Mouse (Mus musculus): ENCODE results near the gene Slc4a2. TPM values are rescaled to one million over a fixed set of nuclear protein-coding genes. Genes with fewer than 3 reads are reported as not detected.
A peak's percentile ranks its signal among the peaks of the same experiment; 100 is the strongest.

Gene Slc4a2
- polyA plus RNA-seq, 1 experiment from 2014 or later = 12.6 TPM

GRCm38 (mm10) chr5:24427285-24427633, 3.6 kb downstream of the Slc4a2 start:
- WGBS (ENCODE audit: insufficient replicate concordance) = 36% methylated on average over 12 of the region's 12 CpGs
- Histone ChIP-seq H3K9me3 (replicated peaks; ENCODE audit: control insufficient read depth, low read length) (no peaks in the 10 kb centered on the region), H3K36me3 (ENCODE audit: control insufficient read depth, insufficient read depth) (peaks cover 6% of the 10 kb centered on the region; the same call in 1 of the 2 replicates), H3K4me3 (ENCODE audit: low read depth, low read length) (no peak overlapping the region), H3K4me2 (ENCODE audit: low read depth, low read length) (peak overlapping the region; percentile 7; the same call in 1 of the 2 replicates), H3K9ac (ENCODE audit: low read depth, low read length) (no peak overlapping the region), H3K27ac (ENCODE audit: low read length) (no peak overlapping the region), H3K27me3 (ENCODE audit: control insufficient read depth, insufficient read depth, low read depth, low read length) (no peaks in the 10 kb centered on the region), H3K4me1 (ENCODE audit: control insufficient read depth, low read depth, low read length) (peaks cover 37% of the 10 kb centered on the region)
- no peak for ATAC-seq (ENCODE audit: low read depth)

- WGBS (ENCODE audit: insufficient replicate concordance) = 8% methylated on average over 15 of the region's 15 CpGs
- Histone ChIP-seq H3K9ac (ENCODE audit: low read depth, low read length) (peak overlapping the region; percentile 19; the same call in 1 of the 2 replicates), H3K36me3 (ENCODE audit: control insufficient read depth, insufficient read depth) (peaks cover 9% of the 10 kb centered on the region; the same call in 1 of the 2 replicates), H3K4me2 (ENCODE audit: low read depth, low read length) (peak overlapping the region; percentile 46), H3K9me3 (replicated peaks; ENCODE audit: control insufficient read depth, low read length) (no peaks in the 10 kb centered on the region), H3K4me3 (ENCODE audit: low read depth, low read length) (peak overlapping the region; percentile 41), H3K27me3 (ENCODE audit: control insufficient read depth, insufficient read depth, low read depth, low read length) (no peaks in the 10 kb centered on the region), H3K27ac (ENCODE audit: low read length) (no peak overlapping the region), H3K4me1 (ENCODE audit: control insufficient read depth, low read depth, low read length) (peaks cover 33% of the 10 kb centered on the region)
- ATAC-seq (ENCODE audit: low read depth) = peak; percentile 25
Observed at GRCm38 (mm10) chr5:24427981-24428402, 4.4 kb downstream of the Slc4a2 start.

- 38% methylated on average over 9 of the region's 9 CpGs for WGBS (ENCODE audit: insufficient replicate concordance)
- H3K36me3 ChIP-seq (ENCODE audit: control insufficient read depth, insufficient read depth) = peaks cover 9% of the 10 kb centered on the region; the same call in 1 of the 2 replicates
- peak overlapping the region; percentile 46 for H3K4me2 ChIP-seq (ENCODE audit: low read depth, low read length)
- no peaks in the 10 kb centered on the region for H3K9me3 ChIP-seq (replicated peaks; ENCODE audit: control insufficient read depth, low read length)
- H3K27me3 ChIP-seq (ENCODE audit: control insufficient read depth, insufficient read depth, low read depth, low read length) = no peaks in the 10 kb centered on the region
- H3K9ac ChIP-seq (ENCODE audit: low read depth, low read length) = no peak overlapping the region
- H3K27ac ChIP-seq (ENCODE audit: low read length) = 0 out of 2 replicates have a peak overlapping the region, but pooled peaks have one; percentile 12
- peak overlapping the region; percentile 41 for H3K4me3 ChIP-seq (ENCODE audit: low read depth, low read length)
- no peak for ATAC-seq (ENCODE audit: low read depth)
- H3K4me1 ChIP-seq (ENCODE audit: control insufficient read depth, low read depth, low read length) = peaks cover 31% of the 10 kb centered on the region
Observed at GRCm38 (mm10) chr5:24428596-24428995, 5.0 kb downstream of the Slc4a2 start.

GRCm38 (mm10) chr5:24433993-24434392, 10.4 kb downstream of the Slc4a2 start:
- Histone ChIP-seq H3K4me2 (ENCODE audit: low read depth, low read length) (no peak overlapping the region), H3K4me1 (ENCODE audit: control insufficient read depth, low read depth, low read length) (no peaks in the 10 kb centered on the region), H3K27ac (ENCODE audit: low read length) (no peak overlapping the region), H3K36me3 (ENCODE audit: control insufficient read depth, insufficient read depth) (peaks cover 19% of the 10 kb centered on the region), H3K27me3 (ENCODE audit: control insufficient read depth, insufficient read depth, low read depth, low read length) (no peaks in the 10 kb centered on the region), H3K4me3 (ENCODE audit: low read depth, low read length) (no peak overlapping the region), H3K9me3 (replicated peaks; ENCODE audit: control insufficient read depth, low read length) (no peaks in the 10 kb centered on the region), H3K9ac (ENCODE audit: low read depth, low read length) (no peak overlapping the region)
- ATAC-seq (ENCODE audit: low read depth) = no peak
- WGBS (ENCODE audit: insufficient replicate concordance) = 71% methylated on average over 8 of the region's 8 CpGs

DNA sequence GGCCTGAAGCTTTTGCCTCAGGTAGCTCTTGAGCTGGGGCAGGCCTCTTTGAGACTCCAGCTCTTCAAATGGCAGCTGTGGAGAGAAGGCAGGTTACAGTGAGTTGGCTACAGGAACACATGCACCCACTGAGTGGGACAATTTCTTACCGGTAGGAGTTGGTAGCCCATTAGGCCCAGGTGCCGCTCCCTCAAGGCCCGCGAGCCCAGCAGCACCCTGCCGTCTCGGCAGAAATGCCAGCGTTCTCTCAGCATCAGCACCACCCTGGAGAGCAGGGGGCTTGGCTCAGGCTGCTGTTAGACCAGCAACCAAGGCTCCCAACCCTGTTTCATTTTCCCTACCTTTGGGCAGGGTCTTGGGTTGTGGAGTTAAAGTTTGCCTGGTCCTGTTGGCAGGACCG, 17.6 kb downstream of the Slc4a2 start:
- WGBS (ENCODE audit: insufficient replicate concordance) = 85% methylated on average over 8 of the region's 8 CpGs
- no peak overlapping the region for H3K9ac ChIP-seq (ENCODE audit: low read depth, low read length)
- no peaks in the 10 kb centered on the region for H3K9me3 ChIP-seq (replicated peaks; ENCODE audit: control insufficient read depth, low read length)
- H3K27me3 ChIP-seq (ENCODE audit: control insufficient read depth, insufficient read depth, low read depth, low read length) = no peaks in the 10 kb centered on the region
- H3K4me1 ChIP-seq (ENCODE audit: control insufficient read depth, low read depth, low read length) = peaks cover 24% of the 10 kb centered on the region
- ATAC-seq (ENCODE audit: low read depth) = no peak
- no peak overlapping the region for H3K4me3 ChIP-seq (ENCODE audit: low read depth, low read length)
- peaks cover 16% of the 10 kb centered on the region for H3K36me3 ChIP-seq (ENCODE audit: control insufficient read depth, insufficient read depth)
- H3K27ac ChIP-seq (ENCODE audit: low read length) = no peak overlapping the region
- H3K4me2 ChIP-seq (ENCODE audit: low read depth, low read length) = no peak overlapping the region

DNA sequence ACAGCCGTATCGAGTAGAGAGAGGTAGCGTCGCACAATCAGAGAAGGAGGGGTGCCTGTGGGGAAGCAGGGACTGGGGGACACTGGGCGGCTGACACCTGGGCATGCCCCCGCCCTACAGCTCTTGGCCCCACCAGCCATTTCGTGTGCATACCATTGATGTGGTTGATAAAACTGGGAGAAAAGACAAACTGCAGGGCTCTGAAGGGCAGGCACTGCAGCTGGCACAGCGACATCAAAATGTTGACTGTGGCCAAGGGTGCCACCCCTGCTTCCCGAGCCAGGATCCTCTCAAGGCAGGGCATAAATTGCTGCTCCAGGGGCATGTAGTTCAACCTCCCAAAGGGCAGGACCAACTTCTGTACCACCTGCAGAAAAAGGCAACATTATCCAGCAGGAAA, 18.4 kb downstream of the Slc4a2 start:
- H3K27ac ChIP-seq (ENCODE audit: low read length) = no peak overlapping the region
- WGBS (ENCODE audit: insufficient replicate concordance) = 87% methylated on average over 9 of the region's 9 CpGs

DNA sequence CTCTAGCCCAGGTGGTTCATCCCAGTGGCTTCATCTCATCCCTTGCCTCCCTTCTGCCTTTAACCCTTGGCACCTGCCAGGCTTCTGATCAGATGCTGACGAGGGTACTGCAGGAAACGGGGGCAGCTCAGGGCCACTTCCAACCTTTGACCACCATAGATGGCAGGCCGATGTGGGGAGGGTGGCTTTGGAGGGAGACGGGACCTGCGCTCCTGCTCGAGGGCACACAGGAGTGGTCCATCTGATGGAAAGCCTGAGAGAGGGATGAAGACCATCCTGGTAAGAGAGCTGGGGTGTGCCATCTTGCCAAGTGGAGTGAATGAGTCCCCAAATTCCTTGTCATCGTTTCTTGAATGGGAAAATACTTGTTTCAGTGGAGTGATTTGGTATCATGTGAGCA, 19.6 kb downstream of the Slc4a2 start:
- 81% methylated on average over 7 of the region's 7 CpGs for WGBS (ENCODE audit: insufficient replicate concordance)
- no peak for ATAC-seq (ENCODE audit: low read depth)
- Histone ChIP-seq H3K9ac (ENCODE audit: low read depth, low read length) (no peak overlapping the region), H3K4me2 (ENCODE audit: low read depth, low read length) (no peak overlapping the region), H3K27ac (ENCODE audit: low read length) (no peak overlapping the region), H3K36me3 (ENCODE audit: control insufficient read depth, insufficient read depth) (peaks cover 16% of the 10 kb centered on the region), H3K9me3 (replicated peaks; ENCODE audit: control insufficient read depth, low read length) (no peaks in the 10 kb centered on the region), H3K4me3 (ENCODE audit: low read depth, low read length) (no peak overlapping the region), H3K27me3 (ENCODE audit: control insufficient read depth, insufficient read depth, low read depth, low read length) (no peaks in the 10 kb centered on the region), H3K4me1 (ENCODE audit: control insufficient read depth, low read depth, low read length) (peaks cover 36% of the 10 kb centered on the region)

More for the DNA sequence above, 18.4 kb downstream of the Slc4a2 start:
- no peaks in the 10 kb centered on the region for H3K9me3 ChIP-seq (replicated peaks; ENCODE audit: control insufficient read depth, low read length)
- H3K4me3 ChIP-seq (ENCODE audit: low read depth, low read length) = no peak overlapping the region
- H3K27me3 ChIP-seq (ENCODE audit: control insufficient read depth, insufficient read depth, low read depth, low read length) = no peaks in the 10 kb centered on the region
- no peak for ATAC-seq (ENCODE audit: low read depth)
- H3K4me1 ChIP-seq (ENCODE audit: control insufficient read depth, low read depth, low read length) = peaks cover 26% of the 10 kb centered on the region
- peaks cover 16% of the 10 kb centered on the region for H3K36me3 ChIP-seq (ENCODE audit: control insufficient read depth, insufficient read depth)
- no peak overlapping the region for H3K4me2 ChIP-seq (ENCODE audit: low read depth, low read length)
- H3K9ac ChIP-seq (ENCODE audit: low read depth, low read length) = no peak overlapping the region

- peaks cover 16% of the 10 kb centered on the region for H3K36me3 ChIP-seq (ENCODE audit: control insufficient read depth, insufficient read depth)
- peaks cover 36% of the 10 kb centered on the region for H3K4me1 ChIP-seq (ENCODE audit: control insufficient read depth, low read depth, low read length)
- no peak for ATAC-seq (ENCODE audit: low read depth)
- H3K4me3 ChIP-seq (ENCODE audit: low read depth, low read length) = peak overlapping the region; percentile 94
- H3K9ac ChIP-seq (ENCODE audit: low read depth, low read length) = peak overlapping the region; percentile 92
- no peaks in the 10 kb centered on the region for H3K27me3 ChIP-seq (ENCODE audit: control insufficient read depth, insufficient read depth, low read depth, low read length)
- WGBS (ENCODE audit: insufficient replicate concordance) = 84% methylated on average over 12 of the region's 12 CpGs
- peak overlapping the region; percentile 96 for H3K4me2 ChIP-seq (ENCODE audit: low read depth, low read length)
- H3K27ac ChIP-seq (ENCODE audit: low read length) = no peak overlapping the region
- no peaks in the 10 kb centered on the region for H3K9me3 ChIP-seq (replicated peaks; ENCODE audit: control insufficient read depth, low read length)
Observed at GRCm38 (mm10) chr5:24443927-24444326, 20.3 kb downstream of the Slc4a2 start.

DNA sequence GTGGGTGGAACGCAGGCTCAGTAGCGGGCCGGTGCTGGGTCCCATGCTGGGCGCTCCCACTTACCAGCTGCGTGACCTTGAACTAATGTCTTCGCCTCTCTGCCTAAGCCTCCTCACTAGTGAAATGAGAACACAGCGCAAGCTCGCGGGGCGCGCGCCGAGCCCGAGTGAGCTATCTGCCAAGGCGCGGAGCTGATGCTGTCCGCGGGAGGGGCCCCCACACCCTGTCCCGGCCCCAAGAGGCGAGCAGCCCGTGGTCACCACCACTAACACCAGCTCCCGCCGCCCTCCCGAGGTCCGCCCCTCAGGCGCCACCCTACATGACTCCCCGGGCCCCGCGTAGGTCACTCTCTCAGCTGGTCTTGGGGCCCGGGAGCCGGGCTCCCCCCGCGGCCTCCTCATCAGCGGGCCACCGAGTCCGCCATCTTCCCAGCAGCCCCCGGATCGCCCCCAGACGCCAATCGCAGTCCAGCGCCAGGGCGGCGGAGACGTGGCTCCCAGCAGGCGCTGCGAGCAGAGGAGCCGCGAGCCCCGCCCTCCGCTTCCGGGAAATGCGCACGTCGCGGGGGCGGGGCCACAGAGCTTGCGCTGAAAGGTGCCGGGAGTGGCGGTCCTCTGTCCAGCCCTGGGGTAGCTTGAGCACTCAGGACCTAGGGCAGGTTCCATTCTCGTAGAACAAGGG, 21.2 kb downstream of the Slc4a2 start, which contains the start of gene Fastk:
Fastk (minus strand) TSS at position 542 of the 682 bp plus-strand sequence.
- no peaks in the 10 kb centered on the region for H3K9me3 ChIP-seq (replicated peaks; ENCODE audit: control insufficient read depth, low read length)
- H3K36me3 ChIP-seq (ENCODE audit: control insufficient read depth, insufficient read depth) = peaks cover 9% of the 10 kb centered on the region

More for the DNA sequence above, 21.2 kb downstream of the Slc4a2 start, which contains the start of gene Fastk:
- Histone ChIP-seq H3K4me1 (ENCODE audit: control insufficient read depth, low read depth, low read length) (peaks cover 36% of the 10 kb centered on the region), H3K27ac (ENCODE audit: low read length) (peak within 1 kb of the TSS; percentile 89), H3K9ac (ENCODE audit: low read depth, low read length) (peak within 1 kb of the TSS; percentile 92), H3K4me2 (ENCODE audit: low read depth, low read length) (peak within 1 kb of the TSS; percentile 96), H3K4me3 (ENCODE audit: low read depth, low read length) (peak within 1 kb of the TSS; percentile 94), H3K27me3 (ENCODE audit: control insufficient read depth, insufficient read depth, low read depth, low read length) (no peaks in the 10 kb centered on the region)
- WGBS (ENCODE audit: insufficient replicate concordance) = under 1% methylated on average over 55 of the region's 60 CpGs
- peak; percentile 84 for ATAC-seq (ENCODE audit: low read depth)

Measured in liver, embryonic 16.5 days (tissue).